Mouse (Mus musculus) embryonic facial prominence, embryonic 15.5 days (tissue): ENCODE data around the gene Tmem45a. TPM values are rescaled to one million over a fixed set of nuclear protein-coding genes. Genes with fewer than 3 reads are reported as not detected.

ENCODE experiments used
- ATAC-seq: fragments of 200-750 bp; cut with Nextera tagmentation; 2 replicates; pipeline ENCODE4 v1.8.0; 2017; ENCODE audit warnings: low read depth, moderate TSS enrichment; ENCODE audit not compliant: insufficient number of reproducible peaks, low FRiP score, low TSS enrichment
- H3K27ac ChIP-seq: fragments of 300-500 bp; sonication (generic); replicated peaks from 2 replicates; pipeline ENCODE4 v1.5.1; 2015; ENCODE audit warnings: mild to moderate bottlenecking, inconsistent platforms
- H3K27me3 ChIP-seq: fragments of 300-500 bp; sonication (generic); 2 replicates; pipeline ENCODE4 v1.6.1; 2015; ENCODE audit warnings: inconsistent platforms
- H3K36me3 ChIP-seq: fragments of 300-500 bp; sonication (generic); 2 replicates; pipeline ENCODE4 v1.6.1; 2015; ENCODE audit warnings: mild to moderate bottlenecking, inconsistent platforms
- H3K4me1 ChIP-seq: fragments of 300-500 bp; sonication (generic); 2 replicates; pipeline ENCODE4 v1.6.1; 2015; ENCODE audit warnings: inconsistent platforms
- H3K4me2 ChIP-seq: fragments of 300-500 bp; sonication (generic); replicated peaks from 2 replicates; pipeline ENCODE4 v1.6.1; 2015; ENCODE audit warnings: mild to moderate bottlenecking, inconsistent platforms
- H3K4me3 ChIP-seq: fragments of 300-500 bp; sonication (generic); replicated peaks from 2 replicates; pipeline ENCODE4 v1.5.1; 2015; ENCODE audit warnings: mild to moderate bottlenecking, inconsistent platforms
- H3K9ac ChIP-seq: fragments of 300-500 bp; sonication (generic); 2 replicates; pipeline ENCODE4 v1.6.1; 2015; ENCODE audit warnings: inconsistent platforms
- H3K9me3 ChIP-seq: fragments of 300-500 bp; sonication (generic); replicated peaks from 2 replicates; pipeline ENCODE4 v1.6.1; 2016; ENCODE audit warnings: inconsistent platforms
- WGBS: fragments of 180-500 bp; shearing (Covaris S2); methylation state at CpG from one replicate; pipeline ENCODE4 v1.1.7; 2015; 5-methylcytosine and 5-hydroxymethylcytosine counted together
- polyA plus RNA-seq: library from polyadenylated mRNA; unstranded; fragments of >200 nt; fragmentation: Nextera tagmentation; extraction: Ambion mirVana; gene quantifications from 2 replicates; pipeline ENCODE4 v1.2.1, GENCODE M21; 2015

Gene Tmem45a
- polyA plus RNA-seq, 1 experiment from 2014 or later = 101 TPM

GRCm38 (mm10) chr16:56868361-56868760 is 17.6 kb downstream of the Tmem45a start:
- Histone ChIP-seq H3K27ac (no peak overlapping the region), H3K4me2 (no peak overlapping the region), H3K4me3 (no peak overlapping the region), H3K27me3 (no peaks in the 10 kb centered on the region), H3K36me3 (no peaks in the 10 kb centered on the region), H3K4me1 (peaks cover 4% of the 10 kb centered on the region; the same call in 1 of the 2 replicates), H3K9ac (no peak overlapping the region), H3K9me3 (no peaks in the 10 kb centered on the region)
- 84% methylated on average over 5 of the region's 5 CpGs for WGBS
- ATAC-seq = no peak

GRCm38 (mm10) chr16:56867591-56867990 is 18.4 kb downstream of the Tmem45a start:
- Histone ChIP-seq H3K4me2 (no peak overlapping the region), H3K4me3 (no peak overlapping the region), H3K9ac (no peak overlapping the region), H3K4me1 (no peaks in the 10 kb centered on the region), H3K36me3 (no peaks in the 10 kb centered on the region), H3K27ac (no peak overlapping the region), H3K27me3 (no peaks in the 10 kb centered on the region), H3K9me3 (no peaks in the 10 kb centered on the region)
- WGBS = 45% methylated on average over 4 of the region's 4 CpGs
- ATAC-seq = no peak

- H3K27ac ChIP-seq = peak overlapping the region; percentile 74
- no peaks in the 10 kb centered on the region for H3K36me3 ChIP-seq
- H3K4me1 ChIP-seq = peaks cover 6% of the 10 kb centered on the region
- no peak overlapping the region for H3K4me2 ChIP-seq
- H3K27me3 ChIP-seq = no peaks in the 10 kb centered on the region
- H3K4me3 ChIP-seq = no peak overlapping the region
- H3K9ac ChIP-seq = no peak overlapping the region
- H3K9me3 ChIP-seq = no peaks in the 10 kb centered on the region
- ATAC-seq = peak; percentile 47; the same call in 1 of the 2 replicates
- 34% methylated on average over 10 of the region's 10 CpGs for WGBS
Measured at GRCm38 (mm10) chr16:56852841-56853587, 33.0 kb downstream of the Tmem45a start.

- ATAC-seq = no peak
- Histone ChIP-seq H3K36me3 (no peaks in the 10 kb centered on the region), H3K4me3 (no peak overlapping the region), H3K9ac (no peak overlapping the region), H3K27ac (no peak overlapping the region), H3K4me2 (no peak overlapping the region), H3K9me3 (no peaks in the 10 kb centered on the region), H3K4me1 (no peaks in the 10 kb centered on the region), H3K27me3 (no peaks in the 10 kb centered on the region)
- 75% methylated on average over 5 of the region's 5 CpGs for WGBS
Measured at GRCm38 (mm10) chr16:56842988-56843387, 43.0 kb downstream of the Tmem45a start.

- 83% methylated on average over 1 of the region's 1 CpGs for WGBS
- ATAC-seq = no peak
- Histone ChIP-seq H3K4me3 (no peak overlapping the region), H3K9me3 (no peaks in the 10 kb centered on the region), H3K27ac (no peak overlapping the region), H3K27me3 (no peaks in the 10 kb centered on the region), H3K9ac (no peak overlapping the region), H3K36me3 (no peaks in the 10 kb centered on the region), H3K4me1 (no peaks in the 10 kb centered on the region), H3K4me2 (no peak overlapping the region)
Measured at GRCm38 (mm10) chr16:56833312-56833711, 52.7 kb downstream of the Tmem45a start.

- Histone ChIP-seq H3K9ac (no peak overlapping the region), H3K4me1 (no peaks in the 10 kb centered on the region), H3K27ac (no peak overlapping the region), H3K4me3 (no peak overlapping the region), H3K36me3 (no peaks in the 10 kb centered on the region), H3K9me3 (no peaks in the 10 kb centered on the region), H3K4me2 (no peak overlapping the region), H3K27me3 (no peaks in the 10 kb centered on the region)
- 80% methylated on average over 2 of the region's 2 CpGs for WGBS
- ATAC-seq = no peak
Measured at GRCm38 (mm10) chr16:56831986-56832385, 54.0 kb downstream of the Tmem45a start.

- H3K4me2 ChIP-seq = no peak overlapping the region
- H3K27ac ChIP-seq = no peak overlapping the region
- no peak overlapping the region for H3K4me3 ChIP-seq
- H3K27me3 ChIP-seq = no peaks in the 10 kb centered on the region
- H3K9me3 ChIP-seq = no peaks in the 10 kb centered on the region
- no peaks in the 10 kb centered on the region for H3K4me1 ChIP-seq
- 73% methylated on average over 6 of the region's 6 CpGs for WGBS
- H3K9ac ChIP-seq = no peak overlapping the region
- H3K36me3 ChIP-seq = no peaks in the 10 kb centered on the region
- ATAC-seq = no peak
Measured at GRCm38 (mm10) chr16:56801370-56802109, 84.4 kb downstream of the Tmem45a start.

GRCm38 (mm10) chr16:56800946-56801345 is 85.0 kb downstream of the Tmem45a start:
- WGBS = 81% methylated on average over 7 of the region's 7 CpGs
- no peak overlapping the region for H3K9ac ChIP-seq
- H3K27me3 ChIP-seq = no peaks in the 10 kb centered on the region
- no peak overlapping the region for H3K4me3 ChIP-seq
- H3K4me2 ChIP-seq = no peak overlapping the region
- no peak for ATAC-seq
- no peaks in the 10 kb centered on the region for H3K4me1 ChIP-seq
- no peaks in the 10 kb centered on the region for H3K9me3 ChIP-seq
- no peak overlapping the region for H3K27ac ChIP-seq
- H3K36me3 ChIP-seq = no peaks in the 10 kb centered on the region

DNA sequence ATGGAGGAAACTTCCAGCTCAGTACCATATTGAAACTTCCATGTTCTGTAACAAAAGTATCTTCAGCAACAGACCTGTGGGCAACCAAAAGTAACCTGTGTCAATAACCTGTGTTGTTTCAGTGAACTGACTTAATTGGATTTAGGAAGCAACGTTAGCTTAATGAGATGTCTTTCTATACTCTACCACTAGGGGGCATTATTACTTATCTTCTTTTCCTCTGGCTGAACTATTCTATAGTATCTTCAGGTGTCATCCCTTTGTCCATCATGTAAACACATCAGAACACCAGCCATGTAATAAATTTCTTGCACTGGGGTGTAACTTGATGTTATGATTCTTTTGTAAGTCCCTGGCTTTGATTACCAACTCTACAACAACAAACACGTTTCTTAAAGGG is 85.5 kb downstream of the Tmem45a start:
- Histone ChIP-seq H3K4me1 (no peaks in the 10 kb centered on the region), H3K4me3 (no peak overlapping the region), H3K9ac (no peak overlapping the region), H3K27ac (no peak overlapping the region), H3K9me3 (no peaks in the 10 kb centered on the region), H3K36me3 (no peaks in the 10 kb centered on the region), H3K4me2 (no peak overlapping the region), H3K27me3 (no peaks in the 10 kb centered on the region)
- no peak for ATAC-seq
- WGBS = 34% methylated on average over 2 of the region's 2 CpGs

GRCm38 (mm10) chr16:56799541-56800029 is 86.4 kb downstream of the Tmem45a start:
- H3K9ac ChIP-seq = no peak overlapping the region
- H3K4me3 ChIP-seq = no peak overlapping the region
- H3K9me3 ChIP-seq = no peaks in the 10 kb centered on the region
- H3K27me3 ChIP-seq = no peaks in the 10 kb centered on the region
- H3K27ac ChIP-seq = no peak overlapping the region
- no peaks in the 10 kb centered on the region for H3K36me3 ChIP-seq
- no peak for ATAC-seq
- WGBS = 85% methylated on average over 3 of the region's 3 CpGs
- no peak overlapping the region for H3K4me2 ChIP-seq
- no peaks in the 10 kb centered on the region for H3K4me1 ChIP-seq

GRCm38 (mm10) chr16:56798873-56799272 is 87.1 kb downstream of the Tmem45a start:
- H3K36me3 ChIP-seq = no peaks in the 10 kb centered on the region
- no peaks in the 10 kb centered on the region for H3K4me1 ChIP-seq
- H3K27me3 ChIP-seq = no peaks in the 10 kb centered on the region
- no peak for ATAC-seq
- H3K9me3 ChIP-seq = no peaks in the 10 kb centered on the region
- no peak overlapping the region for H3K27ac ChIP-seq
- 60% methylated on average over 7 of the region's 7 CpGs for WGBS
- no peak overlapping the region for H3K9ac ChIP-seq
- H3K4me3 ChIP-seq = no peak overlapping the region
- no peak overlapping the region for H3K4me2 ChIP-seq
